Mouse (Mus musculus) layer of hippocampus, postnatal 10 days (tissue): ENCODE results near the gene Nudt9. TPM values are rescaled to one million over a fixed set of nuclear protein-coding genes. Genes with fewer than 3 reads are reported as not detected.

Experiments used
- DNase-seq, 2 experiments: peaks; one replicate each; pipeline ENCODE4 v3.0.0; 2021; ENCODE audit warnings: low spot score in 2 of 2
- total RNA-seq, 2 experiments: library from RNA; stranded (reverse); gene quantifications; 2 replicates each; pipeline ENCODE4 v1.2.3; 2021

The Nudt9 gene
- total RNA-seq, 2 experiments from 2014 or later, result 68.2 to 69.0 TPM

- DNase-seq, result peak; percentile 74 to 84
Measured at GRCm38 (mm10) chr5:104074388-104074787, 28.3 kb downstream of the Nudt9 start.

DNA sequence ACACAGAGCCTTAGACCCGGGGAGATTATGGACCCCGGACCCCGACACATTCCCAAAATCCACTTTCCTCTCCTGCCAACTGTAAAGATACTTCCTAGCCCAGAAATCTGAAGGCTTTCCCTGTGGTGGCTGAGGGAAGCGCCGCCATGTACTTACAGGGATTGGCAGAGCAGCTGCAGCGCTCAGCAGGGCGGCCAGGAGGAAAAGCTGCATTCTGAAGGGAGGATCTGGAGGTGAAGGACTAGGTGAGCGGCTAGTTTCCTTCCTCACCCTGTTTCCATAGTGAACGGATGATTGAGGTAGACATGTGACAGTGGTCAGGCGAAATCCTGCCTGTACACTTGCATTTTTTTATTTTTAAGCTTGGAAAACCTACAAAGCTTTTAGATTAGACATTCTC lies 30.3 kb downstream of the Nudt9 start:
- no peak for DNase-seq

DNA sequence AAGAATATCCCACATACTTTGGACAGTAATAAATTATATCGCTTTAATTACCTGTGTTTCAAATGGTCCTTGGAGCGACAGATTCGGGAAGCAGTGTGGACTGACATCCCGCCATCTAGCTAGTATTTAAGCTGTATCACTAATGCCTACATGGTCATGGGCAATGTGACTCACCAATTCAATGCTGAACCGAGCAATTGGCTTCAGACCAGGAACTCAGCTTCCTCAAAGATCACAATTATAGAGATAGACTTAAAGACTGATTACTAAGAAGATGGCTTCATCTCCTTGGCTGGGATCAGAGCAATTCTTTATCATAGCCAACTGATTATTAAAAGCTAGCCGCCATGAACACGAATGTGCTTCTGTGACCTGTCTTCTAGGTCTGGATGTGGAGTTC lies 31.4 kb downstream of the Nudt9 start, which contains the start of gene Gm17660:
Gene Gm17660 (minus strand): TSS at position 101 of the 400 bp plus-strand sequence.
- no peak for DNase-seq

DNA sequence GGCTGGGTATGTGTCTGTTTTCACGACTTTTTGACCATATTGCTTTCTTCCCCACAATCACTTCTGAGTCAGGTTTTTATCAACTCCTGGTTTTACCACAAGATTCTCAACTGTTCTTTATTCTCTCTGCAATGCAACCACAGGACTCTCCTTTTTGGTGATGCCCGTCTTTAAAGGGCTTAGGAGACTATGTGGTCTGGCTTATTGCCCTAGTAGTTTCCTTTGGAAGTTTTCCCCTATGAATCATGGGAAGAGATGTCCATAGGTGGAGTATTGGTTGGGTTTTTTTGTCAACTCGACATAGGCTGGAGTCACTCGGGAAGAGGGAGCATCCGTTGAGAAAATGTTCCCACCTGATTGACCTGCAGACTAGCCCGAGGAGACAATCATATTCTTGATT lies 34.6 kb downstream of the Nudt9 start:
- no peak for DNase-seq

GRCm38 (mm10) chr5:104085366-104085765 lies 39.3 kb downstream of the Nudt9 start:
- no peak for DNase-seq

DNA sequence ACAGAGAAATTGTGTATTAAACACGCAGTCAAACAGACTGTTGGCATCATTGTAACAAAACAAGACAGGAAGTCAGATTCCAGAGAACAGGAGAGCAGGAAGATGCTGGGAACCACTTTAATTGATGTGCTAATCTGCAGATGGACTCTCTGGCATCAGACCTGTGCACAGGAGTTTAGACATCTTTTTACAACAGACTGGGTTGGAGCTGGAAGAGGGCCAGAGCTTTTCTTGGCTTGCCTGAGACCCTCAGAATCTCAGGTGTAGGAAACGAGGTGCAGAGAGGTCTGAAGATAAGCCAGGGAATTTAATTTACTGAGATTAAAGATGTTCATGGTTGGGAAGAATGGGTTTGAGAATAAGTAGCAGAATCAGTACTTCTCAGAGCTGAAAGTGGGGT lies 43.6 kb downstream of the Nudt9 start:
- DNase-seq, result no peak

DNA sequence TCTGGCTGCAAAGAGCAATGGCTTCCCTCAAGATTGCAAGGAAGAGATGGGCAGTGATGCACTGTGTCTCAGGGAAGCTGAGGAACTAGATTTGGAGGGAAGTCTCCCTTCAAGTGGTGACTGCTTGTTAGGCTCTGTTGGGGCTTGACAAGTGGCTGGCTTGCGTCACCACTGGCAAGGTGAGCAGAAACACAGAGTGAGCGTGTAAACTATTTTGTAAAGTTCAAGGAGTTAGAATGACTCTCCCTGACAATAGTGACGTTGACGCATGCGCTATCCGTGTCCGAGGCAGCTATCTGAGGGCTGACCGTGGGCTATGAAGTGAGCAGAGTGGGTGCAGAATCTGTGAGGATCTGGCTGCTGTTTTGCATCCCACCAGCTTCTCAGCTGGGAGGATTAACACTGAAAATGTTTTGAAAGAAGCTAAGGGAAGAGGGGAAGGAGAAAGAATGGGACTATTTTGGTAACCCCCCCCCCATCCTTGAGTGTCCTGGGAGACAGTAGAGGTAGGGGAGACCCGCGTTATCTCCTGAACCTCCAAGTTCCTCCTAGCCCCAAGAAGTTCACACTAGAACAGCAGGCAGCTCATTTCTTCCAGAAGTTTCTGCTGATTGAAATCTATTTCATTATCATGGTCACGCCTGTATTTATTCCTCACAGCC lies 49.4 kb downstream of the Nudt9 start:
- DNase-seq, result no peak

DNA sequence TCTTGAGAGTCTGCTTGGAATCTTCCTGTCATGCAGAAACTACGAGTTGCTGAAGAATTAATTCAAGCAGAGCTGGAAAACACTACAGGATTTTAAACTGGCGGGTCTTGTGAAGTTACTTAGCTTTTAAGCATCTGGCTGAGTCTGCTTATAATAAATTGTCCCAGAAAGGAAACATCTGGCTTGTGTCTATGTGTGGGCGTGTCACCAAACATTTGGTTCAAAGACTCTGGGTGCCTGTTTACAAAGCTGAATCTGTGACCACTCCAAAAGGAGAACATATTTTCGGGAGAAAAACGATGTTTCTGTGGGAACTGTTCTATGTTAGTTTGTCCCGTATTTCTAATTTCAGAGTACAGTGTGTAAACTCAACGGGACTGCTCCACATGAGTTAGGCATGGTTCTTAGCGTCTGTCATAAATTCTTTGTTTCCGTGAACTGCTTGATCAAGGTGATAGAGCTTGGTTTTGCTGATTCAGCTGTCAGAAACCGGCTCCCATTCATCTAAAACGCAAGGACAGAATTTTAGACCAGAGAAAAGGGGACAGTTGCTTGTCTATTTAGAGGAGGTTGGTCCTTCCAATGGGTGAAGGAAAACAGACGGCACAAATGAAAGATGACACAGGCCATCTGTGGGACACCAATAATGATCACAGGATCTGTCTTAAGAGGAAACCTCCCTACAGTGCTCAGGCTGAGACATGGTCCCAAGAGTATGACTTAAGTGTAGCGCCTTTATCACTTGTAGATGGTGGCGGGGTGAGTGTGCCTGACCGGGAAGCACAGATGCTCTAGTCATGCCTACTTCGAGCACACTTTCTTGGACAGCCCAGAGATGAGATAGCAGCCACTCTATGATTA lies 50.2 kb downstream of the Nudt9 start:
- DNase-seq, result no peak

GRCm38 (mm10) chr5:104101678-104102531 lies 55.8 kb downstream of the Nudt9 start:
- DNase-seq, result peak in 1 of 2 experiments; percentile 24

DNA sequence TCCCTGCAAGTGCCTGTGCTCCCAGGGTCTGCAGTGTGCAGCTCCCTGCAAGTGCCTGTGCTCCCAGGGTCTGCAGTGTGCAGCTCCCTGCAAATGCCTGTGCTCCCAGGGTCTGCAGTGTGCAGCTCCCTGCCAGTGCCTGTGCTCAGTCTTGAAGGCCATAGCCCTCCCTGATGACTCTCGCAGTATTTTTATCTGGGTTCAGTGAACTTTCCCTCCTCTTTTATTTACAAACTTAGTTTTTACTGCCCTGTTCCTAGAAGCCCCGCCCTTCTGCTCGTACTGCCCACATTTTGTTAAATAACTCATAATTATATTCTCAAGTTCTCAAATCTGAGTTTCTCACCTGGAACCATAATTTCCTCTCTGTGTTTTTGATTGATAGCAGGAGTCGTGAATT lies 57.1 kb downstream of the Nudt9 start:
- DNase-seq, result no peak

GRCm38 (mm10) chr5:104104111-104104510 lies 58.0 kb downstream of the Nudt9 start:
- DNase-seq, result no peak

- peak in 1 of 2 experiments; percentile 33 for DNase-seq
Measured at GRCm38 (mm10) chr5:104108127-104108875, 62.2 kb downstream of the Nudt9 start.

DNA sequence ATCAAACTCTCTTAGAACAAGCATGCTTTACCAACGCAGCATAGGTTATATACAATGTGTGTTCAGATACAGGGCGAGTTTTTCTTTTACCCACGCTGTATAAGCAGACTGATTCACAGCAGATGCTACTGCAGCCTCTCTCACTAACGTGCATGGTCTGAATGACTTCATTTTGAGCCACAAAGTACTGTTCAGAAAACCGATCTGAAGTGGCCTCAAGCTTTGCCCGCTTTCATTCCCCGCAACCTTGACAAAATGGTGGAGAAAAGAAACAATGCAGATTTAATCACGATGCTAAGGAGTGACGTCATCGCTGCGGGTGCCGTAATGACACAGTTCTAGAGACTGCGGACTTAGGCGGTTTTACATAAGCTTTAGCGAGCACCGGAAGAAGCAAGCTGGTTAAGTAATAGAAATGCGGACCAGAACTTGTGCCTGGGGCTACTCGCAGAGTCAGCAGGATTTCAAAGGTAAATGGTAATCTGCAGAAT lies 62.8 kb downstream of the Nudt9 start:
- peak in 1 of 2 experiments; percentile 58 for DNase-seq

DNA sequence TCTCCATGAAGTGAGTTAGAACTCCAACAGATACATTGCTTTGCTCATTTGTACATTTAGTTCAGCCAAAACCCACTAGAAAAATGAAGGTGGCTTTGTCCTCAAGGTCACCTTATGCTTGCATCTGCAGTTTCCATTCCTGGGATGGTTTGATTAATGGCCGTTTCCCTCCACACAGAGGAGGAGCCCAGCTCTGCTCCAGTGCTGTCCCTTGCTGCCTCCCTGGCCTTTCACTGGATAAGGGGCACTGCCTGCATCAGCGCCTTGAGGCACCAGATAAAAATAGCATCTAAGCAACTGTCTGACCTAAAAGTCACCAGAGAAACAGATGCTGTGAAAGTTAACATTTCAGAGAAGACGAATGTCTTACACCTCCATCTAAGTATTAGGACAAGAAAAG lies 63.4 kb downstream of the Nudt9 start:
- peak in 1 of 2 experiments; percentile 36 for DNase-seq

DNA sequence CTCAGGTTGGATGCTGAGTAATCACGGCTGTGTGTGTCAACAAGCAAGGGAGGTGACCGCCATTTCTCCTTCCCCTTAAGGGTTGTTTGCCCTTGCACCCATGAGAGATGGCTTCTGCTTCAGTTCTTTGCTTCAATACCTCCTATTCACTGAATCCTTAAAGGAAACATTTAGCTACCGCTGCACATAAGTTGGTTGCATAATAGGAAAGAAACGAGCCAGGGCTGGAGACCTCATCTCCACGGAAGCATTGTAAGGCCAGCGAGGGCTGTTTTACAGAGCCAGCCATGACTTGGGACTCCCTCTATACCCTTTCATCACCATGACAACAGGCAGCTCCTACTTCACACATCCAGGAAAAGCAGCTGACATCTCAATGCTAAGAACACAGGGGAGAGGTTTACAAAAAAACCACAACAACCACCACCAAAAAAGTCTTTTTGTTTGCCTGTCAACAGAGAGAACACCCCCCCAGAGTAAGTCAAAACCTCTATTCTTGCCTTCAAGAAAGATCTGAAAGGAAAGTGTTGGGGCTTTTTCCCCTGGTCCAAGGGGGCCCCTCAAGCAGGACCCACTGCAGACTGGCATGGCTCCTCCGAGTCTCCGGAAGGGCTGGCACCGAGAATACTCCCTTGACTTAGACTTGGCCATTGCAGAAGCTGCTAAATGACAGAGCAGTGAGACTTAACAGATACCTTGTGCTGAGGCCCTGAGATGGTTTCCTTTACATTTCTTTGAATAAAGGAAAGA lies 64.2 kb downstream of the Nudt9 start:
- DNase-seq, result peak; percentile 46 to 62

- peak in 1 of 2 experiments; percentile 47 for DNase-seq
Measured at GRCm38 (mm10) chr5:104112016-104112415, 65.9 kb downstream of the Nudt9 start.

- peak in 1 of 2 experiments; percentile 24 for DNase-seq
Measured at GRCm38 (mm10) chr5:104112511-104112910, 66.4 kb downstream of the Nudt9 start.

DNA sequence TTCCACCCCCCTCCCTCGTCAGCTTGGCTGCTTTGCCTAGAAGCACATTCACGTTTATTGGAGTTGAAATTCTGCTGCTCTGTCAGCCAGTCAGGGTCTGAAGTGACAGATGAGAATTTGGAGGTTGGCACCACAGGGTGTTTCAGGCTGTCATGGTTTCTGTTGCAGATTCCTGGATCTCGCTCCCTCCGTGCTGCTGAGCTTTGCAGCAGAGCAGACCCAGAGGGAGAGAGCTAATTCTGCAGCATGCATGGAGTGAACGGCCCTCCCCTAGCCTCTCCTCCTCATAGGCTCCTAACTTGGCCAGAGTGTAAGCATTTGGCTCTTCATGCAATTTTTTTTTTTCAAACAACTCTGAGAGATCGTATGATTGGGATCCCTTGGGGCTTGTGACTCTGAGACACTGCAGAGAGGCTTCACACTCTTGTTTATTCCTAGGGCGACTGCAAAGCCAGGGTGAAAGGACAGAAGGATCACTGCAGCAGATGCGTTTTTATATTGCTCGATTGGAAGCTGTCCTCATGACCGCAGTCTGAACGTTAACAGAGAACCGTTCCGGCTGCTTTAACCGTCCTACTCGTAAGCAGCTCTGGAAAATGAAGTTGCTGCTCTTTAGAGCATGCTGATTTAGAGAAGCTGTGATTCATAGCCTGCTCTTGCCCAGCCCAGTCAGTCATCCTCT lies 67.5 kb downstream of the Nudt9 start, which contains the start of gene Sparcl1:
Gene Sparcl1 (minus strand): TSS at position 243 of the 682 bp plus-strand sequence.
- peak; percentile 69 to 73 for DNase-seq
